In genomic region chr13:6922357-6922721, GRCm38 (mm10) we compare ENCODE assay signal across 10 mouse cellular contexts.
"Had no signal": no experiment of that assay in that cellular context is flagged by ENCODE, and none has a peak within 500 bp of the region (broad histone marks: within the 10 kb centered on the region; RNA-seq: fewer than 3 reads in every experiment).

No protein-coding gene starts in this region.

- H3K9ac ChIP-seq: limb, embryonic 13.5 days; liver, embryonic 14.5 days; neural tube, embryonic 13.5 days had no signal

- ATAC-seq: midbrain, embryonic 16.5 days had no signal

- H3K36me3 ChIP-seq: limb, embryonic 13.5 days; neural tube, embryonic 13.5 days had no signal

- H3K4me1 ChIP-seq: limb, embryonic 13.5 days; neural tube, embryonic 13.5 days had no signal

- H3K4me2 ChIP-seq: limb, embryonic 13.5 days; midbrain, embryonic 11.5 days; neural tube, embryonic 13.5 days had no signal

- H3K27me3 ChIP-seq: limb, embryonic 13.5 days; neural tube, embryonic 13.5 days had no signal

- H3K9me3 ChIP-seq: limb, embryonic 13.5 days; neural tube, embryonic 13.5 days had no signal

- DNase-seq: kidney, adult 18-20 months; kidney, postnatal 14 days; thymus, adult 18-20 months; thymus, postnatal 25 days had no signal

- H3K4me3 ChIP-seq: layer of hippocampus, adult 2 months; limb, embryonic 13.5 days; neural tube, embryonic 13.5 days had no signal

- H3K27ac ChIP-seq: layer of hippocampus, adult 2 months; limb, embryonic 13.5 days; liver, embryonic 14.5 days; neural tube, embryonic 13.5 days had no signal
